Mouse (Mus musculus) liver (tissue): ENCODE measurements around the gene Hormad2.

Source experiments
- DNase-seq: peaks from one replicate; pipeline ENCODE4 v3.0.0-alpha.2; 2020; ENCODE audit warnings: mixed read lengths

The Hormad2 gene

DNA sequence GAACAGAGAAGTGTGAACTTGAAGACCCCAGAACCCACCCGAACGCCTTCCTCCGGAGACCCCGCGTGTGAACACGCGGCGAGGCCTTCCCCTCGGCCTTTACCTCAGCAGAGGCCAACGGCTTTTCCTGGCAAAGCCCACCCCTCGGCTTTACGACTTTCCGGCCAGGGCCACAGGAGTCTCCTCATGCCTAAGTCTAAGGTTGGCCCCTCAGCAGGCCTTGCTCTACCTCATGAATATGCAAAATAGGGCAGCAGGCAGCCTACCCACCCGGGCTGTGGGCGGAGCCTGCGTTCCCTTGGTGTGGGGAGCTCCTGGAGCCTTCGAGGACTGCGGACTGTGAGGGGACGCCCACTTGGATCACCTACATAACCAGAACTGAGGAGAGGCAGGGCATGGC, at the start of gene Hormad2:
TSS of gene Hormad2 (minus strand) at position 128 of the 400 bp plus-strand sequence.
- peak; percentile 67 for DNase-seq

DNA sequence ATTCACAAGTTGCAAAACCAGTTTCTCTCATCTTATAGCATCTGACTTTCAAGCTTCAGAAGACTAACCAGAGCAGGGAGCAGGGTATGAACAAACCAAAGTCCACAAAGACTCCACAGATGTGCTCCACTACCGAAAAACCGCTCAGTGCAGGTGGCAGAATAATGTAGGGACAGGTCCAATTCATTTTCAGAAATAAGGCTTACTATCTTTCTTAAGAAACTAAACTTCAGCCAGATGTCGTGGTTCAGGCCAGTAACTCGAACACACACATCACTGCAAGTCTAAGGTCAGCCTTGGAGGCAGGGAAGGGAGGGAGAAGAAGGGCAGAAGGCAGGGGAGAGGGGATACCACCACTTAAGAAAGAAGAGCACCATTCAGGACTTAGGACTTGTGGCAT, 48.3 kb upstream of the Hormad2 start:
- DNase-seq, result no peak

GRCm38 (mm10) chr11:4488798-4489197, 47.9 kb upstream of the Hormad2 start:
- DNase-seq, result no peak

GRCm38 (mm10) chr11:4488367-4488766, 47.5 kb upstream of the Hormad2 start:
- DNase-seq, result no peak

DNA sequence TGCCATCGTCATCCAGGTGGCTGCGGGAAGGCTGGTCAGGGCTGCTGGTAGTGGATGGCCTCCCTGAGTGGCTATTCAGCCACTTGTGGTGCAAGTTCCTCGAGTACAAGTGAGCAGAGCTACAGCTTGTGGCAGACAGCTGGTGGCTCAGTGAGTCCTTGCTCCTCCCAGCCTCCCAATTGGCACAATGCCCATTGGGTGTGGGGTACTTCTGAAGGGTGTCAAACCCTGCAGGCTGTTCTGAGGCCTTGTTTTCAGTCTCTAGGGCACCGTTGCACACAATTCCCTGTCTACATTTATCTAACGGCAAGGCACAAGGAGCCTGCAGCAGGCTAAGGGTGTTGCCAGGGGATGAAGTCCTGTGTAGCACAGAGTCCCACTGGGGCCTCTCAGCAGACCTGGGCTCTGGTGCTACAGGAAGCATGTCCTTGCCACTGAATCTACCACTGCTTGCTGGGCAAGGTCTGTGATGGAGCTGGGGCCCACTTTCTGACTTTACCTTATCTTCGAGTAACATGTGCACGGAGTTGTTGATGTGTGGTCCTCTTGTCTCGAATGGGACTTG, 46.6 kb upstream of the Hormad2 start:
- DNase-seq, result peak; percentile 82

DNA sequence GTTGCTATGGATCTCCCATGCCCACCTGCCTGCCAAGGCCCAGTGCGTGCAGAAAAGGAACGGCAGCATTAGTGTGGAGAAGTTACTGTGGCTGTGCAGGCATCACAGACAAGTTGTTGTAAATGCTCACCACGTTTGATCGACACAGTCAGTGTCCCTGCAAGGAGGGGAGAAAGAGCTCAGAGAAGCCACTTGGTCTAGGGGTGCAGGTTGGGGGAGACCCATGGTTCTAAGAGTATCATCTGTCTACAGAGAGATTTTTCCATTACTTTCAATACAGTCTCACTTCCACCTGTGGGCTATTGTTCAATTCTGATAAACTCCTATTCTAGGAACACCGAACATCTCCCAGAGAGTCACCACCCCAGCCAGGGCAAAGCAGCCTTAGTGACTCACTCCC, 43.6 kb upstream of the Hormad2 start:
- no peak for DNase-seq

DNA sequence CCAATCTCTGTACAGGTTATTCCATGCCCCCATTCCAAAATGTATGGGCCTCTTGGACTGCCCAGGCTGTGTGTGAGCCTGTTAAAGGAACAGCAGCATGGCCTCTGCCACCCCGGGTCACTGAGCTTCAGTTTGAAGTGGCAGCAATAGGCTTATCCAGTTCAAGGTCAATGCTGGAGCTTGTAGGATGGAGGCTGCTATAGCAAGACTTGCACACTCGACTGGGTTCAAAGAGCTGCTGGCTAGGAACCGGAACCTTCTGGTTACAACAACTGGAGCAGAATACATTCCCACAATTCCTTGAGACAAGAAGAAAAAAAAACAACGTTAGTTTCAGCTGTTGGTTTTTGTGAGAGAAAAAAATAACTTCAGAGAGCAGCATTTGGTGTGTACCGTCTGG, 41.7 kb upstream of the Hormad2 start:
- DNase-seq, result no peak

DNA sequence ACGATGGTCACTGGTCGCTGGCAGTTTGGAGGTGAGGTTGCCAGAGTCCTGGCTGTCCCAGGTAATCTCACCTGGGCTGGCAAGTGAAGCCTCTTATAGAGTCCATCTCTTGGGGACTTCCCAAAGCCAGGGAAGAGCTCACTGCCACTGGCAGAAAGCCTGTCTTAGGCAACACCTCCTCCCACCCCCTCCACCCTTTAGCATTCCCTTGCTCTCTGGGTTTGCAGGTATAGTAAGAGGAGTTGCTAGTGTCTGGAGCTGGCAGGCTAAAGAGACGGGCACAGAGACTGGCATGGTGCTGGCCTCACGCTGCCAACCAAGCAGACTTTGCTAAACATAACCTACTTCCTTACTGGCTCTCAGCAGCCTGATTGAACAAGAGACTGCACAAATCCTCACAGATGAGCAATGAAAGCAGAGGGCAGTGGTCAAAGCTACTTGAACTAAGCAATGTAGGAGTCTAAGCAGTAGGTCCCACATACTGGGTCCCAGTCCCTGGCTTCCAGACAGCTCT, 35.3 kb upstream of the Hormad2 start:
- no peak for DNase-seq

DNA sequence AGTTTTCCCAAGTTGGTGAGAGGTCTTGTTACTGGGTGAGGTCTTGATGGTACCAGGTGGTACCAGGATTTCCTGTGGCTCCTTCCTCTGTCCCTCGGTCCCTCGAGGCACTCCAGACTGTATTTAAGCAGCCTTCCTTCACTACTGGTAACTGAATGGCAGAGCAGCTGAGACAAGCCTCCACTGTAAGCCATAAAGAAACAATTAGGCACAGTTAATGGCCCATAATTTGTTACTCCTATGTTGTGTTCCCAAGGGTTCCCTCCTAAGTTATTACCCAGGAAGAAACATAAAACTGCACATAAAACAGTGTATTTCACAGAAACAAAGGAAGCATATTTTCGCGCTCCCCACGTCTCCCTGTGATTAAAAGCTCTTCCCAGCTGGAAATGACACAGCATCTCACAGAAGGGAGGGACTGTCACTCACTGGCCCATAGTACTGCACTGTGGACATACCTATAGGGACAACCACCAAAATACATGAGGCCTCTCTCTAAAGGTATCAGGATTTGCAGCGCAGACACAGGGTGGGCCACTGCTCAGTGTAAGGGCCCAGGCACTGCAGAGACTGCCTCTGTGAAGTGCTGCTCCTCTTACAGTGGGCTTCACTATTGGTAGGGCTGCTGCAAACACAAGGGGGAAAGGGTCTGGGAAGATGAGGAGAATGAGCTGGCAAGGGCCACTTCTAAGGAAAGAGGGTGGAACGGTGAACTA, 31.7 kb upstream of the Hormad2 start:
- DNase-seq, result no peak

GRCm38 (mm10) chr11:4471734-4472133, 30.8 kb upstream of the Hormad2 start:
- DNase-seq, result no peak

DNA sequence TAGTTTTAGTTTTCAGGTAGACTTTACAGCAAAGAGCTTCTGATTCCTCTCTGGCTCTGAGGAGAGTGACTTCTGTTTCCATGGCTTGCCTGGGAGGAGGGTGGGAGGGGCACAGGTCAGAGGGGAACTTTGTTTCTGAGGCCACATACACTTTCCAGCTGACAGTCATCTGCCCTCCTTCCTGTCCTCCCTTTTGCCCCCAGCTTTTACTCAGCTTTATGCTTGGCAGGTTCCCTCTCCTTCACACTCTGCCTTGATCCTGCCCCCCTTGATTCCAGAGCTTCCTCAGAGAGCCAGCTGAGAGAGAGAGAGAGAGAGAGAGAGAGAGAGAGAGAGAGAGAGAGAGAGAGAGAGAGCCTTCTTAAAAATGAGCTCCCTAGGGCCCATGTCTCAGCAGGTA, 30.3 kb upstream of the Hormad2 start:
- DNase-seq, result no peak

GRCm38 (mm10) chr11:4469091-4469490, 28.2 kb upstream of the Hormad2 start:
- no peak for DNase-seq

- no peak for DNase-seq
Measured at GRCm38 (mm10) chr11:4467436-4467835, 26.5 kb upstream of the Hormad2 start.

DNA sequence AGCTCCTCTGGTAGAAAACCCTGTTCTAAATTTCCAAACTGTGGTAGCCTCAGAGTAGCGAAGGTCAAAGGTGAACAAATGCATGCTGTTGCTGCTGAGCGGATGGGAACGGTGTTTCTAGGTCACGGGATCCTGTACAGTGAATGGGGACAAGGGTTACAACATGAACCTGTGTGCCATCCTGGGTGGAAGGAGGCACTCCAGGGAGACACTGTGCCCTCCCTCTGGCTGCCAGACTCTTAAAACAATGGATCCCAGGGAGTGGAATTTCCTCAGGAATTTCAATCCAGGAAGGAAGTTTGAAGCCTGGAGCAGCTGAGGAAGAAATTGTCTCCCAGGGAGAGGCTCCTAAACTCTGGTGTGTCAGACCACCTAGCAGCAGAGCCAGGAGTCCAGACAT, 25.3 kb upstream of the Hormad2 start:
- DNase-seq, result no peak

GRCm38 (mm10) chr11:4464616-4465015, 23.7 kb upstream of the Hormad2 start:
- no peak for DNase-seq

GRCm38 (mm10) chr11:4464186-4464585, 23.3 kb upstream of the Hormad2 start:
- DNase-seq, result no peak

DNA sequence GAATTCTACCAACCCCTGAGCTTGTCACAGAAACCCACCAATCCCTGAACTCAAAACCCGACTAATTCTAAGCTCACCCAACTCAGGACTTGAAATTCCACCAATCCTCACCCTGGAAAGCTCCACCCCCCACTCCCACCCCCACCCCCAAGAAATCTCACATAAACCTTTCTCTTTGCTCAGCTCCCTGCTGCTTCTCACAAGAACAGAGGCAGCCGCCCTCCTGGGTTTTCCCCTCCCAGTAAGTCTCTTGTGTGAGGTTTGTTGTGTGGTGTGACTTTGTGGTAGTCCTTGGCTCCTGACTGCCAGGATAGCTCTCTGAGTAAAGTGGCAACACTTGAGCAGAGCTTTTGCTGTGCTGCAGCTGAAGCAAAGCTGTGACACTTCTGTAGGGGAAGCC, 22.0 kb upstream of the Hormad2 start:
- no peak for DNase-seq

GRCm38 (mm10) chr11:4461154-4461553, 20.2 kb upstream of the Hormad2 start:
- no peak for DNase-seq

DNA sequence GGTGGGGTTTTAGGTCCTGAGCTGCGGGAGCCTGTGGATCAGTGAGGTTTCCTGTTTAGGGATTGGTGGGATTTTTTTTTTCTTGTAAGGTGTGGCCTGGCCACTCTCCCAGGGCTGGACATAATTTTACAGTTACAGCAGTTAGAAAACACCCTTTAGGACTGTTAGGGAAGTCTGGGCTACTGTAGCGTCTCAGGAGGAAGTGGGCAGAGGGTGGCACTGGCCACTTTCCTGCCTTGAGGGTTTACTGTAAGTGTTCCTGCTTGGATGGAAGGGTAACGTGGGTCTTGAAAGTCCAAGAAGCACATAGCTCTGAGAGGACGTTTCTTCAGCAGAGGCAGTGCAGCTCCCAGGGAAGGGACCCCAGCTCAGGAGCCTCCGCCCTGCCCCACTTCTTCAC, 19.7 kb upstream of the Hormad2 start:
- no peak for DNase-seq

- DNase-seq, result no peak
Measured at GRCm38 (mm10) chr11:4454895-4455535, 14.1 kb upstream of the Hormad2 start.

DNA sequence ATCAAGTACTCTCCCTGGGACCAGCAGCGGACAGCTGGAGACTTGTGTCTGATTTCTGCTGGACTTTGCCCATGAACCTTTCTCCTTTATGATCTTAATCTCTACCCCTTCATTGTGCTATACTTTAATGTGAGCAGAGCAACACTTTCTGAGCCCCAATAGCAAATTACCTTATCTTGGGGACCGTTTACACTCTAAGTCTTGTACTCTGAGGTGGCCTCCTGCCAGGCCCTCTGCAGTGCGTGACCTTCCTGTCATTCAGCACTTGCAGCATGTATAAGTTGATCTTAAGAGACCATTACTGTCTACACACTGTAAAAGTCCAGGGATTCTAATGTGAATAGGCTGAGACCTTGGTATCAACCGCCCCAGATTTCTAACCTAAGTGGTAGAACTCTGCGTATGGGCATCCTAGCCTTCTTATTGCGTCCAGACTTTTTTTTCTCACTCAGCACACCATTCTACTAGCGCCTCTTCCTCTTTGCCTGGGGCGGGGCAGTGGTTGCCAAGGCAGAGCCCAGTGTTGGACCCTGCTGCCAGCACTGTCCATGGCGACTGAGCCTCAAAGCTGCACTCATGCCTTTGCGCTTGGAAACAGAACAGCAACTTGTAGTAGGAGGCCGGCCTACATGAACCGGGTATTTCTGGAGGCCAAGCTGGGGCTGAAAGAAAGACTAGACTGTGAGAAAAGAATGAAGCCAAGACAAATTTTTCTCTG, 11.7 kb upstream of the Hormad2 start:
- no peak for DNase-seq

DNA sequence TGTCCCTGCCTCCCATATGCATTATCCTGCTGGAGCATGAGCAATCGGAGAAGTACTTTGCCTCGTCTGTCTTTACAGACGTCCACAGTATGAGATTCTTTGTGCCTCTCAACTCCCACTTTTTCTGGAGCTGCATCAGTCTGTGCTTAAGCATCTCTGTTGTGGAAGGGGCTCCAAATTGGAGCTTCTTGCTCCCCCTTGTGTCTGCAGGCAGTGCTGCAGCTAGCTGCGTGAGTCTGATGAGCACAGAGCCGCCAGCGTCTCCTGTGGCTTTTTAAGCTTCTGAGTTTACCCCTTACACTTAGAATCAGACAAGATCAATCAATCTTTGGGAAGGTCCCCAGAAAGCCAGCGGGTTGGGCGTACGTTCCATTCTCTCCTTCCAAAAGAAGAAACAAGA, 10.2 kb upstream of the Hormad2 start:
- peak; percentile 65 for DNase-seq

DNA sequence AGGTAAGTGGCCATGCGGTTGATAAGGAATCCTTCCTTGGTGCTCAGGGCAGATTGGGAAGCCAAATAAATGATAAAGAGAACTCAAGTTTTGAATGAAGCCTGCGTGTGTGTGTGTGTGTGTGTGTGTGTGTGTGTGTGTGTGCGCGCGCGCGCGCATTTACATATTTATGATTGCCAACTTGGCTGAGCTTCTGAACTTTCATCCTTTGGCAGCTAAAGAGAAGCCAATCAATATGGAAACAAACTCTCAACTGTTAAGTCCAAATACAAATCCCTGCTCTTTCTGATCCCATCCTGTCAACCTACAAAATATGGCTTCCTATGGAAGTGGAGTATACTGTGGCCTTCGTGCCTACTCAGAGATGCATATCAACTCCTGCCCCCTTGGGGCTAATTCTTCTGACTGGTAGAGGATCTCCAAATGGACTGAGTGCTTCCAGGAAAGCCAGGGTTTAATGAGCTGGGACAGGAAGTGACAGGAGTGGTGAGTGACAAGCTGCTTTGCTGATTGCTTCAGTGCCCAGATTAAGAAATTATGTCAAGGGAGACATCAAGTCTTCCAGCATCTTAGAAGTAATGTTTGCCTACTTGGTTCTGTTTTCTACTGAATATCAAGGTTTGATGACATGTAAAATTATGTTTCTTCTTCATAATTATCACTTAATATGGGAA, 5.4 kb upstream of the Hormad2 start:
- no peak for DNase-seq
